Mouse (Mus musculus) lung, adult 2 months (tissue): Measurements from ENCODE around the gene H2-DMa.

Experiments
- CTCF ChIP-seq: fragments of 200-500 bp; IDR thresholded peaks from 2 replicates; pipeline ENCODE4 v1.5.1; 2011; ENCODE audit warnings: mild to moderate bottlenecking, low read length, control low read depth; ENCODE audit not compliant: insufficient read depth
- POLR2A ChIP-seq: fragments of 200-500 bp; IDR thresholded peaks from 2 replicates; pipeline ENCODE4 v1.6.1; 2011; ENCODE audit warnings: low read depth, mild to moderate bottlenecking, control low read depth, low read length, borderline replicate concordance; ENCODE audit errors: extremely low read depth

GRCm38 (mm10) chr17:34131911-34132310 lies 12.6 kb downstream of the H2-DMa start:
- TF ChIP-seq CTCF, result no peak
- no peak for TF ChIP-seq POLR2A
